ENCODE assay signal across 9 mouse cellular contexts in genomic region chr9:61669729-61670520, GRCm38 (mm10).
A peak's percentile ranks its signal among the peaks of the same experiment; 100 is the strongest.
DNase-seq lines count a peak whose midpoint lies in the region; ATAC-seq lines count a peak whose summit lies in the region.
"Had no signal": no experiment of that assay in that cellular context is flagged by ENCODE, and none has a peak within 500 bp of the region (broad histone marks: within the 10 kb centered on the region; RNA-seq: fewer than 3 reads in every experiment).

No protein-coding gene starts in this region.

- no peak for ATAC-seq in megakaryocyte progenitor cell, adult 5-6 weeks (replicated peaks; ENCODE audit: poor library complexity)

- DNase-seq in urinary bladder, postnatal 14 days (ENCODE audit: low spot score), result peak; percentile 50
- no peak for DNase-seq in urinary bladder, postnatal 10 days (ENCODE audit: low spot score)
- peak; percentile 22 to 37 for DNase-seq in adrenal gland, postnatal 36 days
- peak; percentile 91 for DNase-seq in naive thymus-derived CD4-positive, alpha-beta T cell, adult 2 months (ENCODE audit: low read depth)
- no peak for DNase-seq in cerebellum, adult 18-20 months
- DNase-seq in layer of hippocampus, postnatal 25 days (ENCODE audit: extremely low spot score in 1 of 2, low spot score in 1 of 2), result no peak
- DNase-seq: cerebellum, adult 8-10 months; gastrocnemius, adult 2 months had no signal

Comparison
In these comparisons a context has a peak if more than half of its experiments do, and no peak if none do; other contexts are left out.
1. DNase-seq: peak in urinary bladder, postnatal 14 days (single experiment), adrenal gland, postnatal 36 days (2 of 2) and naive thymus-derived CD4-positive, alpha-beta T cell, adult 2 months (single experiment); none in urinary bladder, postnatal 10 days (single experiment), cerebellum, adult 18-20 months (0 of 2) and layer of hippocampus, postnatal 25 days (0 of 2).